Mouse (Mus musculus) midbrain, postnatal 0 days (tissue): ENCODE data around the gene Gm5431. TPM values are rescaled to one million over a fixed set of nuclear protein-coding genes. Genes with fewer than 3 reads are reported as not detected.
A peak's percentile ranks its signal among the peaks of the same experiment; 100 is the strongest.
"Not testable (repeated sequence)": the region's sequence is repeated elsewhere in the genome, so short reads cannot be mapped to it uniquely, and the experiment has no call there.

Experiments used
- ATAC-seq: fragments of 200-750 bp; cut with Nextera tagmentation; 2 replicates; pipeline ENCODE4 v1.8.0; 2017; ENCODE audit warnings: moderate number of reproducible peaks, mild to moderate bottlenecking, moderate TSS enrichment, moderate library complexity; ENCODE audit not compliant: low FRiP score
- DNase-seq: peaks from one replicate; pipeline ENCODE4 v3.0.0-alpha.2; 2015; ENCODE audit warnings: low spot score
- H3K27ac ChIP-seq: fragments of 300-500 bp; sonication (generic); 2 replicates; pipeline ENCODE4 v1.5.1; 2014; ENCODE audit warnings: low read depth, mild to moderate bottlenecking, low read length, mixed read lengths
- H3K27me3 ChIP-seq: fragments of 300-500 bp; sonication (generic); 2 replicates; pipeline ENCODE4 v1.6.1; 2014; ENCODE audit warnings: low read length, control low read depth, mixed read lengths; ENCODE audit not compliant: insufficient read depth
- H3K36me3 ChIP-seq: fragments of 300-500 bp; sonication (generic); 2 replicates; pipeline ENCODE4 v1.6.1; 2014; ENCODE audit warnings: low read length, control low read depth, mixed read lengths; ENCODE audit not compliant: insufficient read depth
- H3K4me1 ChIP-seq: fragments of 300-500 bp; sonication (generic); 2 replicates; pipeline ENCODE4 v1.6.1; 2014; ENCODE audit warnings: mild to moderate bottlenecking, control low read depth, antibody characterized with exemption, low read length, mixed read lengths; ENCODE audit not compliant: insufficient read depth
- H3K4me2 ChIP-seq: fragments of 300-500 bp; sonication (generic); 2 replicates; pipeline ENCODE4 v1.6.1; 2014; ENCODE audit warnings: low read depth, mild to moderate bottlenecking, low read length, mixed read lengths; ENCODE audit not compliant: poor library complexity, severe bottlenecking
- H3K4me3 ChIP-seq: fragments of 300-500 bp; sonication (generic); 2 replicates; pipeline ENCODE4 v1.5.1; 2014; ENCODE audit warnings: low read depth, mild to moderate bottlenecking, low read length, moderate library complexity
- H3K9ac ChIP-seq: fragments of 300-500 bp; sonication (generic); replicated peaks from 2 replicates; pipeline ENCODE4 v1.6.1; 2014; ENCODE audit warnings: mild to moderate bottlenecking, low read length, moderate library complexity, mixed read lengths; ENCODE audit not compliant: poor library complexity, severe bottlenecking
- H3K9me3 ChIP-seq: fragments of 300-500 bp; sonication (generic); 2 replicates; pipeline ENCODE4 v1.6.1; 2016; ENCODE audit warnings: low read length, control low read depth
- CTCF ChIP-seq: IDR thresholded peaks from 2 replicates; pipeline ENCODE4 v1.5.1; 2016; ENCODE audit warnings: antibody characterized with exemption, mild to moderate bottlenecking
- WGBS: fragments of 180-500 bp; shearing (Covaris S2); extraction: QIAGEN DNeasy Blood & Tissue Kit; methylation state at CpG from one replicate; pipeline ENCODE4 v1.1.7; 2014; 5-methylcytosine and 5-hydroxymethylcytosine counted together
- polyA plus RNA-seq: library from polyadenylated mRNA; unstranded; fragments of >200 nt; fragmentation: Nextera tagmentation; extraction: Ambion mirVana; gene quantifications from 2 replicates; pipeline ENCODE4 v1.2.1, GENCODE M21; 2015
- total RNA-seq: library from RNA; depleted of rRNA; stranded (reverse); fragments of >200 nt; gene quantifications from 2 replicates; pipeline ENCODE4 v1.2.3, GENCODE M21; 2014

Gene Gm5431
- total and polyA plus RNA-seq, 2 experiments from 2014 or later, result 0.12 to 0.60 TPM

DNA sequence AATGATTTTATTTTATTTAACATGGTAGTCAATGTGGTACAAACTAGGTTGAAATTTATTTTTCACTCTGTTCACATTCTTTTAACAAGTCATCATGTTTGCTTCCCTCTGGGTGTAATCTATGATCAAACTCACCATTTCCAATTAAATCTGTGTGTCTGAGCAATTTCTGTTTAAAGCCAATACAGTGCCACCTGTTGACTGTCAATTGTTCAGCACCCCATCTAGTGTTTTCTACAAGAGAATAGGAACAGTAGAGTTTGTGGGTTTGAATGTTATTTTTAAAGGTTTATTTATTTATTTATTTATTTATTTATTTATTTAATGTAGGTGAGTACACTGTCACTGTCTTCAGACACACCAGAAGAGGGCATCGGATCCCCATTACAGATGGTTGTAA is 25.3 kb downstream of the Gm5431 start:
- no peak overlapping the region for H3K27ac ChIP-seq
- no peak overlapping the region for H3K9ac ChIP-seq
- no peak for ATAC-seq
- no peaks in the 10 kb centered on the region for H3K4me1 ChIP-seq
- 93% methylated on average over 1 of the region's 1 CpGs for WGBS
- H3K9me3 ChIP-seq, result no peaks in the 10 kb centered on the region
- DNase-seq, result no peak
- peaks cover 6% of the 10 kb centered on the region; the same call in 1 of the 2 replicates for H3K27me3 ChIP-seq
- no peaks in the 10 kb centered on the region for H3K36me3 ChIP-seq
- H3K4me2 ChIP-seq, result no peak overlapping the region
- no peak overlapping the region for H3K4me3 ChIP-seq
- peak; percentile 25 for TF ChIP-seq CTCF

DNA sequence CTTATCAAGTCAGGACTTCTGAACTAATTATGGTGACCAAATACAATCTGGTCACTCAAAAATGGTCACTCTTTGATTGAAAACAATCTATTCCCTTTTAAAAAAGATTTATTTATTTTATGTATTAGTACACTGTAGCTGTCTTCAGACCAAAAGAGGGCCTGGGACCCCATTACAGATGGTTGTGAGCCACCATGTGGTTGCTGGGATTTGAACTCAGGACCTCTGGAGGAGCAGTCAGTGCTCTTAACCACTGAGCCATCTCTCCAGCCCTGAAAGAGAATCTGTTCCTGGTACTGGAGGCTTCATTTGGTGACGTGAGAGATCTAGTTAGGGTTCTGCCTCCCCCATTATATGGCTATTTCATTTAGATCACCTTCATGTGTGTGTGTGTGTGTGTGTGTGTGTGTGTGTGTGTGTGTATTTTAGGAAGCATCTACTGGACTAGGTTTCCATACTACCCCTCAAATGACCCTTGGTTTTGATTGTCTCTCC is 26.6 kb downstream of the Gm5431 start:
- DNase-seq, H3K27ac ChIP-seq, H3K9ac ChIP-seq, H3K4me3 ChIP-seq, H3K27me3 ChIP-seq, H3K9me3 ChIP-seq, H3K36me3 ChIP-seq, ATAC-seq, H3K4me1 ChIP-seq, H3K4me2 ChIP-seq: not testable (repeated sequence)
- WGBS, result 53% methylated on average over 1 of the region's 1 CpGs

DNA sequence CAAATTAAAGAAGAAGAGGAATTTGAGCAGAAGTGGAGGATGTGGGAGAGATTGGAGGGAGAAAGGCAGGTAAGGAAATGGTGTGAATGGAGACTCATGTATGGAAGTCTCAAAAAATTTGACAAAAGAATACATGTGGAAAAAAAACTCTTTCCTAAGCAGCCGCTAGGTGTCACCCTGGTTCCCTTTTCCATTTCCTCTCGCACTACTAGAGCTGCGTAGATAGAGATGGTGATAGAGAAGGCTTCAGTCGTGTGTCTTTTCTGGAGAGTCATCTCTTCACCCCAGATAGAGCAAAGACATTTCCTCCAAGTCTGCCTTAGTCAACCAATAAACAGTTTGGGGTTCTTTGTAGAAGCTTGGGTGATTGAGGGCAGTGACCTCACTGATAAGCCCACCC is 27.5 kb downstream of the Gm5431 start:
- H3K4me2 ChIP-seq, result no peak overlapping the region
- H3K9me3 ChIP-seq, result no peaks in the 10 kb centered on the region
- peak; percentile 90 for TF ChIP-seq CTCF
- no peak overlapping the region for H3K27ac ChIP-seq
- no peaks in the 10 kb centered on the region for H3K4me1 ChIP-seq
- H3K27me3 ChIP-seq, result peaks cover 6% of the 10 kb centered on the region; the same call in 1 of the 2 replicates
- H3K9ac ChIP-seq, result no peak overlapping the region
- ATAC-seq, result peak; percentile 62; the same call in 1 of the 2 replicates
- WGBS, result 1% methylated on average over 4 of the region's 4 CpGs
- peak; percentile 73 for DNase-seq
- H3K4me3 ChIP-seq, result no peak overlapping the region
- no peaks in the 10 kb centered on the region for H3K36me3 ChIP-seq

DNA sequence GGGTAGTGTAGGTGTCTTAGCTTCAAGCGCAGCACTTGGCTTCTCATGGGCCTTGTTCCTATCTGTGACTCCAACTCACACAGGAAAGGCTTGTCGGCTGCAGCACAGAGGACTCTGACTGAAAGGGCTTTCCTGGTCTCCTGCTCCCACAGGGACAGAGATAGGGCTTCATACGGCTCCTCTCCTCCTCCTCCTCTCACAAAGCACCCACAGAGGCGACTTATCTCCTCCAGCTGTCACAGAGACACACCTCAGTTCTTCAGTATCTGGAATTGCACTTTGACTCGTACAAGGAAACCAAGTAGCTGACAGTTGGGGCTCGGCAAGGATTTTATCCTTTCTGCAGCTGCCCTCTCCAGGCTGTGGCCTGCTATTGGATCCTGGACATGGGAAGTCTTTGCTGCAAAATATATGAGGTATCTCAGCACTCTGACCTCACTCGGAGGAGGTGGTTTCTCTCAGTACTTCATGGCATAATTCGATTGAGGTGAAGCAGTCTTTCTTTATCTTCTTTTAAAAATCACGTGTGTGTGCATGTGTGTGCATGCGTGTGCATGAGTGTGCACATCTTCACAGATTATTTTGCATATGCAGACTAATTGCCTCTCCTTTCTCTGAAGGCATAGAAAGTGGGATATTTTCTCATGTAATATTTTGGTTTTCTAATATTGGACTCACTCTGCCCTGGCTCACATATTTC is 28.3 kb downstream of the Gm5431 start:
- Histone ChIP-seq H3K4me1 (no peaks in the 10 kb centered on the region), H3K27me3 (peaks cover 6% of the 10 kb centered on the region; the same call in 1 of the 2 replicates), H3K36me3 (no peaks in the 10 kb centered on the region), H3K9ac (no peak overlapping the region), H3K4me3 (no peak overlapping the region), H3K9me3 (no peaks in the 10 kb centered on the region), H3K4me2 (no peak overlapping the region), H3K27ac (no peak overlapping the region)
- TF ChIP-seq CTCF, result no peak
- ATAC-seq (no peak), DNase-seq (no peak)
- WGBS, result 76% methylated on average over 10 of the region's 10 CpGs

DNA sequence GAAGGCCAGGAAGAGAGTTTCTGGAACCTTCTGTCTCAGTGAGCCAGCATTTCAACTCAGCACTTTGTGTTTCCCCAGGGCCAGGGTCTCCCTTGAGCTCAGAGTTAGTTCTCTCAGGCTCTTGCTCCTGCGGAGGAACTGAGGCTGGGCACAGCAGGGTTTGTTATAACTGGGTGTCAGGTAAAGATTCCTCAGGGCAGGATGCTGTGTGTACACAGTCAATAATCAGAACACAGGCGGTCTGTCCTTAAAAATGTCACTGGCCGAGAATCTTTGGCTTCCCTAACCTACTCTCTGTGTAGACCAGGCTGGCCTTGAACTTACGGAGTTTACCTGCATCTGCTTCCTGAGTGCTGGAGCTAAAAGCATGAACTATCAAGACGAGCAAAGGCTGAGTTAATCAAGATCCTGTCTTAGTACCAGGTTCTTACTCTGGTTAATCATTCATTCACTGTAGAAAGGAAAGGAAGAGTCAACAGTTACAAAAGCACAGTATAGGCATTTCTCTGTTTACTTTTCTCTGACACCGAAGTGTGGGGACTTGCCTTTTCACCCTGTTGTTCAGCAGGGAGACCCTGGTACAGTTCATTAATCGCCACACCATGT is 29.2 kb downstream of the Gm5431 start:
- DNase-seq (no peak), ATAC-seq (no peak)
- no peak overlapping the region for H3K4me3 ChIP-seq
- H3K27me3 ChIP-seq, result peaks cover 6% of the 10 kb centered on the region; the same call in 1 of the 2 replicates
- no peaks in the 10 kb centered on the region for H3K36me3 ChIP-seq
- no peaks in the 10 kb centered on the region for H3K4me1 ChIP-seq
- no peak overlapping the region for H3K9ac ChIP-seq
- H3K9me3 ChIP-seq, result no peaks in the 10 kb centered on the region
- H3K4me2 ChIP-seq, result no peak overlapping the region
- no peak overlapping the region for H3K27ac ChIP-seq
- 88% methylated on average over 7 of the region's 7 CpGs for WGBS
- TF ChIP-seq CTCF, result no peak
